Mouse (Mus musculus): ENCODE data around the gene AC134908.4. TPM values are rescaled to one million over a fixed set of nuclear protein-coding genes. Genes with fewer than 3 reads are reported as not detected.
A peak's percentile ranks its signal among the peaks of the same experiment; 100 is the strongest.

Gene AC134908.4
- total RNA-seq (2014; rRNA removed) (0.31 TPM in 1 of 2 replicates, not detected in the other), polyA plus RNA-seq (2015; fragmentation: Nextera tagmentation; extraction: Ambion mirVana) (1.1 TPM in 1 of 2 replicates, not detected in the other)

DNA sequence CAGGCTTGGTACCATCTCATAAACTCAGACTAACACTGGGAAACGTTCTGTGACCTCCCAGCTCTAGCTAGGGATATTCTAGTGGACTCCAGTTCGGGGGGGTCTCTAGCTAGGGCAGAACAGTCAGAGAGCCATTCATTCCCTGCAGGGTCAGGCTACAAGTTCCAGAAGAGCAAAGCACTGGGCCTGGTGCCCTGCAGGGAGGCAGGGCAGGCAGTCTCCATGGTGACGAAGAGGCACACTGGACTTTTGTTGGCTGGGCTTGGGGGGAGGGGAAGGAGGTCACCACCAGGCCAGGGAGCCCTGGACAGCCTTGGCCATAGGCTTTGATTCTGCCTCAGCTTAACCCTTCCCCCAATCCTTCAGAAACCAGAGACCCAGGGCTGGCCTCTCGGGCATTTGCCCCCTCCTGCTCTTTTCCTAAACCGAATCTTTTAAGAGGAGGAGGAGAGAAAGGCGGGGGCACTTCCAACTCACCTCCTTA, at the start of gene AC134908.4:
Gene AC134908.4 (minus strand): TSS at position 51 of the 484 bp plus-strand sequence.
- peaks cover 6% of the 10 kb centered on the region; the same call in 1 of the 2 replicates for H3K27me3 ChIP-seq (ENCODE audit: insufficient read depth, low read length)
- H3K4me1 ChIP-seq (ENCODE audit: insufficient read depth): peaks cover 11% of the 10 kb centered on the region
- WGBS: 14% methylated on average over 6 of the region's 6 CpGs
- peak within 1 kb of the TSS; percentile 41; the same call in 1 of the 2 replicates for H3K27ac ChIP-seq (ENCODE audit: low read depth, low read length)
- peak; percentile 48 for DNase-seq
- H3K4me2 ChIP-seq (ENCODE audit: low read depth): peak within 1 kb of the TSS; percentile 64
- H3K36me3 ChIP-seq (ENCODE audit: insufficient read depth): no peaks in the 10 kb centered on the region
- TF ChIP-seq CTCF (IDR thresholded peaks at IDR 0.05; ENCODE audit: low read depth): no peak
- peak within 1 kb of the TSS; percentile 45; the same call in 1 of the 2 replicates for H3K9ac ChIP-seq
- H3K4me3 ChIP-seq (ENCODE audit: low read depth, low read length): peak within 1 kb of the TSS; percentile 47
- no peaks in the 10 kb centered on the region for H3K9me3 ChIP-seq (ENCODE audit: low read length)
- ATAC-seq: peak; percentile 10

DNA sequence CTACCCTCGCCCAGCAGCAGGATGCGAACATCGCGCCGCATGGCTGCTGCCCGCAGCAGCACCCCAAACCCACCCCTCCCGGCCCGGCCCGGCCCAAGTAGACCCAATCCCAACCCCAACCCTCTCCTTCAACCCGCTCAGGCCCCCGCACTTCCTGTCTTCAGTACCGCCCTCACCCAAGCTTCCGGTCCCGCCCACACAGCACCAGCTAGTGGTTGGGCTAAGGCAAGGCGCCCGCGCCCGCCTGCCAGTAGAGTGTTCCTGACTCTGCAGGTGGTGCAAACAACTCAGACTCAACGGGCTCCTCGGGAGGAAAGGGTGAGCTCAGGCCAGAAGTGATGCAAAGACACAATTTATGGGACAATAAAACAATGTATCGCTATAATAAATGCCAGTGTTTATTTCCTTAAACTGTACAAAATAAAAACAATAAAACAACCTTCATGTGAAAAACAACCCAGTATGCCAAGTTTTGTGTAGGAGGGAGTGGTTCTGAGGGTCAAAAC, 49.0 kb upstream of the AC134908.4 start, which contains the start of gene Rhot2:
Gene Rhot2 (minus strand): TSS at position 456 of the 506 bp plus-strand sequence.
- Histone ChIP-seq H3K4me1 (ENCODE audit: insufficient read depth) (peaks cover 8% of the 10 kb centered on the region; the same call in 1 of the 2 replicates), H3K4me2 (ENCODE audit: low read depth) (peak within 1 kb of the TSS; percentile 96), H3K27me3 (ENCODE audit: insufficient read depth, low read length) (no peaks in the 10 kb centered on the region), H3K4me3 (ENCODE audit: low read depth, low read length) (peak within 1 kb of the TSS; percentile 85), H3K27ac (ENCODE audit: low read depth, low read length) (peak within 1 kb of the TSS; percentile 77), H3K9me3 (ENCODE audit: low read length) (no peaks in the 10 kb centered on the region), H3K9ac (peak within 1 kb of the TSS; percentile 80), H3K36me3 (ENCODE audit: insufficient read depth) (peaks cover 41% of the 10 kb centered on the region)
- peak; percentile 100 for ATAC-seq
- TF ChIP-seq CTCF (IDR thresholded peaks at IDR 0.05; ENCODE audit: low read depth): peak; percentile 84
- under 1% methylated on average over 19 of the region's 21 CpGs for WGBS
- DNase-seq: peak; percentile 93

- no peak for DNase-seq
- peaks cover 47% of the 10 kb centered on the region for H3K36me3 ChIP-seq (ENCODE audit: insufficient read depth)
- 0 out of 2 replicates have a peak, but pooled peaks have one; percentile 1 for TF ChIP-seq CTCF (IDR thresholded peaks at IDR 0.05; ENCODE audit: low read depth)
- peaks cover 8% of the 10 kb centered on the region; the same call in 1 of the 2 replicates for H3K4me1 ChIP-seq (ENCODE audit: insufficient read depth)
- H3K4me3 ChIP-seq (ENCODE audit: low read depth, low read length): peak overlapping the region; percentile 85
- peak overlapping the region; percentile 80 for H3K9ac ChIP-seq
- 4% methylated on average over 38 of the region's 38 CpGs for WGBS
- no peaks in the 10 kb centered on the region for H3K9me3 ChIP-seq (ENCODE audit: low read length)
- peak overlapping the region; percentile 77 for H3K27ac ChIP-seq (ENCODE audit: low read depth, low read length)
- H3K27me3 ChIP-seq (ENCODE audit: insufficient read depth, low read length): no peaks in the 10 kb centered on the region
- ATAC-seq: peak; percentile 54
- H3K4me2 ChIP-seq (ENCODE audit: low read depth): peak overlapping the region; percentile 96
Measured at GRCm38 (mm10) chr17:25843636-25844395, 48.4 kb upstream of the AC134908.4 start.

DNA sequence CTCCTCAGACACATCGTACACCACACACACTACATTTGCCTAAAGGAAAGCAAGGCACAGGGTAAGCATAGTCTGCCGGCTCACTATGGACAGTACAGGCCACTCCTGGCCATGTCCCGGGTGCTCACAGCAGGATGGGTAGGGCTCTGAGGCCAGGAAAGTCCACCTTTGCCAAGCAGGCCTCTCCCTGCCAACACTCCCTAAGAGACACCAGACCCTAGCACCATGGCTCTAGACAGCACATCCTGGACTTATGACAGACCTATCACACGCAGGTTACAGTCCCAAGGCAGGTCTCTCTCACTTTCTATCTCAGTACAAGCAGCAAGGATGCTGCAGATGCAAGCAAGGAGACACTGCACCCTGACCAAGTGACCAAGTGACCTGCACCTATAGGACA, 47.7 kb upstream of the AC134908.4 start:
- H3K36me3 ChIP-seq (ENCODE audit: insufficient read depth): peaks cover 42% of the 10 kb centered on the region

DNA sequence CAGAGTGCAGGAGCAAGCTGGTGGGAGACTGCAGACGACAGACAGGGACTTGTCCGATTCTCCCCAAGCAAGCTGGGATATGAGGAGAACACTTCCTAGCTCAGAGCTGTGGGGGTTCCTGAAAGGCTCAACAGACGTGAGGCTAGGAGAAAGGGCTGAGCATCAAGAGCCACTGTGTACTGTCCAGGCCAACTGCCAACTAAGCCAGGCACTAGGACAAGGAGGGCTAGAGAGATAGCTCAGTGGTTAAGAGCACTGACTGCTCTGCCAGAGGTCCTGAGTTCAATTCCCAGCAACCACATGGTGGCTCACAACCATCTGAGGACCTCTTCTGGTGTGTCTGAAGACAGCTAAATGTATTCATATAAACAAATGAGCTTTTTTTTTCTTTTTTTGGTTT, 47.0 kb upstream of the AC134908.4 start:
- no peak for TF ChIP-seq CTCF (IDR thresholded peaks at IDR 0.05; ENCODE audit: low read depth)
- DNase-seq: no peak
- WGBS: 81% methylated on average over 3 of the region's 3 CpGs

More for the DNA sequence above, 47.7 kb upstream of the AC134908.4 start:
- WGBS: 92% methylated on average over 4 of the region's 4 CpGs
- H3K27me3 ChIP-seq (ENCODE audit: insufficient read depth, low read length): no peaks in the 10 kb centered on the region
- H3K4me2 ChIP-seq (ENCODE audit: low read depth): peak overlapping the region; percentile 96
- peak overlapping the region; percentile 80; the same call in 1 of the 2 replicates for H3K9ac ChIP-seq
- H3K4me1 ChIP-seq (ENCODE audit: insufficient read depth): peaks cover 8% of the 10 kb centered on the region; the same call in 1 of the 2 replicates
- H3K9me3 ChIP-seq (ENCODE audit: low read length): no peaks in the 10 kb centered on the region
- no peak overlapping the region for H3K4me3 ChIP-seq (ENCODE audit: low read depth, low read length)
- no peak overlapping the region for H3K27ac ChIP-seq (ENCODE audit: low read depth, low read length)
- TF ChIP-seq CTCF (IDR thresholded peaks at IDR 0.05; ENCODE audit: low read depth): no peak
- DNase-seq (no peak), ATAC-seq (no peak)

DNA sequence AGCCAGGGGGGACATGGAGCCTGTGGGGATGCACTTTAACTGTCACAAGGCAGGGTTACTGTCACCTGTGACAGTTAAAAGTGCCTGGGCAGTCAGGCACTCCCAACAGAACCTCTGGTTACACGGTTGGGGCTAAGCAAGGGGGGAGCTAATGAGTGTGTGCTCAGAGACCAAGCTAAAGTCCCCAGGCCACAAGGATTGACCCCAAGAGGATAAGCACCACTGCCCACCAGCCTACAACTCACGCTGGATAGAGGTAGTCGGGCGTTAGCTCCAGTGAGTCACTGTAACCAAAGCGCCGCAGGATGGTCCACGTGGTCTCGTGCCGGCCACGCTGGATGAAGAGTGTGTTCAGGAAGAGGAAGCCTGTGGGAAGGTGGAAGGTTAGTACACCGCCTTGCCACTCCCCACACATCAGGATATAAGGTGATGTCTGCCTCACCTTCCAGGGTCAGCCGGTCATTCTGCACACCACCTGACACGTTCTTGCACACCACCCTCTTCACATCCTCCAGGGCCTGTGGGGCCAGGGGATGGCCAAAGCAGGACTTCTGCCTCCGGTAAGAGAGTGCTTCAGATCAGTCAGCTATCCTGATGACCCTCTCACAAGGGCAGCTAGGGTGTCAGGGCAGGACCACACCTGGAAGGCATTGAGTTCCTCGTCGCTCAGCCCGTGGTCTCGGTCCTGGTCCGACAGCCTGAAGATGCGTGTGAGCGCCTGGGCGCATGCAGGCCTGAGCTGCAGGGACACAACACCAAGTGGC, 45.8 kb upstream of the AC134908.4 start, which contains the start of gene Gm20683:
Gene Gm20683 (minus strand): TSS at position 647 of the 764 bp plus-strand sequence.
- no peaks in the 10 kb centered on the region for H3K9me3 ChIP-seq (ENCODE audit: low read length)
- H3K27ac ChIP-seq (ENCODE audit: low read depth, low read length): no peak within 1 kb of the TSS
- TF ChIP-seq CTCF (IDR thresholded peaks at IDR 0.05; ENCODE audit: low read depth): no peak
- no peaks in the 10 kb centered on the region for H3K27me3 ChIP-seq (ENCODE audit: insufficient read depth, low read length)
- 96% methylated on average over 22 of the region's 22 CpGs for WGBS
- peaks cover 22% of the 10 kb centered on the region for H3K4me1 ChIP-seq (ENCODE audit: insufficient read depth)
- peaks cover 38% of the 10 kb centered on the region for H3K36me3 ChIP-seq (ENCODE audit: insufficient read depth)
- H3K4me3 ChIP-seq (ENCODE audit: low read depth, low read length): no peak within 1 kb of the TSS
- no peak within 1 kb of the TSS for H3K4me2 ChIP-seq (ENCODE audit: low read depth)
- no peak for DNase-seq
- H3K9ac ChIP-seq: no peak within 1 kb of the TSS
- no peak for ATAC-seq

More for the DNA sequence above, 47.0 kb upstream of the AC134908.4 start:
- H3K9me3 ChIP-seq (ENCODE audit: low read length): no peaks in the 10 kb centered on the region
- H3K4me2 ChIP-seq (ENCODE audit: low read depth): no peak overlapping the region
- peaks cover 38% of the 10 kb centered on the region for H3K36me3 ChIP-seq (ENCODE audit: insufficient read depth)
- no peak for ATAC-seq
- H3K9ac ChIP-seq: no peak overlapping the region
- H3K4me1 ChIP-seq (ENCODE audit: insufficient read depth): peaks cover 14% of the 10 kb centered on the region
- H3K27me3 ChIP-seq (ENCODE audit: insufficient read depth, low read length): no peaks in the 10 kb centered on the region
- H3K4me3 ChIP-seq (ENCODE audit: low read depth, low read length): no peak overlapping the region
- H3K27ac ChIP-seq (ENCODE audit: low read depth, low read length): no peak overlapping the region
